Mouse (Mus musculus) CH12.LX (cell line): ENCODE measurements around the gene Ermp1. TPM values are rescaled to one million over a fixed set of nuclear protein-coding genes. Genes with fewer than 3 reads are reported as not detected.

Experiments
- DNase-seq: peaks from one replicate; pipeline ENCODE4 v3.0.0-alpha.2; 2013; ENCODE audit errors: extremely low read depth
- H3K27ac ChIP-seq: 2 replicates; pipeline ENCODE4 v1.5.1; 2012; ENCODE audit warnings: low read depth, mild to moderate bottlenecking, control low read depth, moderate library complexity; ENCODE audit not compliant: insufficient read depth
- H3K27me3 ChIP-seq: replicated peaks from 2 replicates; pipeline ENCODE3; 2012; ENCODE audit warnings: inconsistent platforms
- H3K36me3 ChIP-seq, 2 experiments: replicated peaks in 1 of 2; 2 replicates each; pipeline versions ENCODE3 to v1.6.1; 2012; ENCODE audit warnings: inconsistent platforms in 1 of 2, low read length in 1 of 2, mild to moderate bottlenecking in 1 of 2, mixed read lengths in 1 of 2, moderate library complexity in 1 of 2; ENCODE audit not compliant: control insufficient read depth in 1 of 2, insufficient read depth in 1 of 2
- H3K4me1 ChIP-seq, 2 experiments: 2 replicates each; pipeline ENCODE4 v1.6.1; 2012; ENCODE audit warnings: inconsistent platforms in 1 of 2, moderate library complexity in 1 of 2; ENCODE audit not compliant: insufficient read depth in 2 of 2, control insufficient read depth in 1 of 2
- H3K4me2 ChIP-seq: 2 replicates; pipeline ENCODE4 v1.6.1; 2012; ENCODE audit warnings: low read depth, mild to moderate bottlenecking, control low read depth; ENCODE audit not compliant: poor library complexity, insufficient read depth, severe bottlenecking
- H3K4me3 ChIP-seq, 3 experiments: fragments of 150-350 bp in 1 of 3; sonication (generic) in 1 of 3; replicated peaks in 1 of 3; 2 replicates each; pipeline versions ENCODE3 to v1.5.1; 2011 to 2012; ENCODE audit warnings: low read depth in 2 of 3, low read length in 2 of 3, mild to moderate bottlenecking in 2 of 3, moderate library complexity in 2 of 3, control low read depth in 1 of 3, improper control_type of control experiment in 1 of 3, inconsistent platforms in 1 of 3, mixed read lengths in 1 of 3; ENCODE audit not compliant: poor library complexity in 1 of 3
- H3K79me2 ChIP-seq: replicated peaks from 2 replicates; pipeline ENCODE4 v1.6.1; 2012; ENCODE audit warnings: mild to moderate bottlenecking, moderate library complexity; ENCODE audit not compliant: control insufficient read depth, poor library complexity, insufficient read depth, severe bottlenecking; ENCODE audit errors: extremely low read depth
- H3K9ac ChIP-seq: 2 replicates; pipeline ENCODE4 v1.6.1; 2012; ENCODE audit warnings: low read depth, mild to moderate bottlenecking, control low read depth, moderate library complexity; ENCODE audit not compliant: insufficient read depth
- H3K9me3 ChIP-seq: replicated peaks from 2 replicates; pipeline ENCODE3; 2012; ENCODE audit warnings: low read length, inconsistent platforms, mixed read lengths
- CHD2 ChIP-seq: IDR thresholded peaks from 2 replicates; pipeline ENCODE4 v1.6.1; 2011; ENCODE audit warnings: low read length, improper control_type of control experiment
- HCFC1 ChIP-seq: IDR thresholded peaks from 2 replicates; pipeline ENCODE4 v1.6.1; 2012; ENCODE audit warnings: low read depth, mild to moderate bottlenecking, inconsistent platforms, low read length, improper control_type of control experiment
- IRF4 ChIP-seq: IDR thresholded peaks from 2 replicates; pipeline ENCODE4 v1.6.1; 2014; ENCODE audit warnings: low read depth, mild to moderate bottlenecking, inconsistent platforms, low read length, improper control_type of control experiment
- JUN ChIP-seq: IDR thresholded peaks from 2 replicates; pipeline ENCODE4 v1.6.1; 2011; ENCODE audit warnings: low read depth, mild to moderate bottlenecking, low read length, improper control_type of control experiment, moderate library complexity; ENCODE audit not compliant: insufficient read depth
- JUND ChIP-seq: conservative IDR thresholded peaks from 2 replicates; pipeline ENCODE4 v1.6.1; 2011; ENCODE audit warnings: low read depth, low read length, improper control_type of control experiment
- KAT2A ChIP-seq: IDR thresholded peaks from 2 replicates; pipeline ENCODE4 v1.6.1; 2012; ENCODE audit warnings: low read length, improper control_type of control experiment, inconsistent platforms; ENCODE audit not compliant: insufficient replicate concordance
- MAX ChIP-seq: IDR thresholded peaks from 2 replicates; pipeline ENCODE4 v1.6.1; 2011; ENCODE audit warnings: low read length, improper control_type of control experiment
- MYC ChIP-seq: IDR thresholded peaks from 2 replicates; pipeline ENCODE4 v1.6.1; 2011; ENCODE audit warnings: low read depth, mild to moderate bottlenecking, improper control_type of control experiment, low read length
- NELFE ChIP-seq: IDR thresholded peaks from 2 replicates; pipeline ENCODE4 v1.6.1; 2011; ENCODE audit warnings: low read depth, low read length, improper control_type of control experiment
- NRF1 ChIP-seq: IDR thresholded peaks from 2 replicates; pipeline ENCODE4 v1.6.1; 2014; ENCODE audit warnings: low read depth, mild to moderate bottlenecking, inconsistent platforms, low read length, improper control_type of control experiment, moderate library complexity
- POLR2A ChIP-seq: IDR thresholded peaks from 2 replicates; pipeline ENCODE4 v1.6.1; 2011; ENCODE audit warnings: low read depth, mild to moderate bottlenecking, improper control_type of control experiment, low read length
- RAD21 ChIP-seq: IDR thresholded peaks from 2 replicates; pipeline ENCODE4 v1.6.1; 2011; ENCODE audit warnings: low read depth, mild to moderate bottlenecking, low read length, improper control_type of control experiment, moderate library complexity
- SIN3A ChIP-seq: IDR thresholded peaks from 2 replicates; pipeline ENCODE4 v1.6.1; 2012; ENCODE audit warnings: low read length, improper control_type of control experiment, inconsistent platforms
- TBP ChIP-seq: conservative IDR thresholded peaks from 2 replicates; pipeline ENCODE4 v1.6.1; 2011; ENCODE audit warnings: low read depth, low read length, improper control_type of control experiment
- TCF12 ChIP-seq: IDR thresholded peaks from 2 replicates; pipeline ENCODE4 v1.6.1; 2014; ENCODE audit warnings: low read depth, mild to moderate bottlenecking, inconsistent platforms, low read length, improper control_type of control experiment
- USF1 ChIP-seq: IDR thresholded peaks from 2 replicates; pipeline ENCODE4 v1.6.1; 2014; ENCODE audit warnings: low read depth, mild to moderate bottlenecking, inconsistent platforms, low read length, improper control_type of control experiment
- ZKSCAN1 ChIP-seq: IDR thresholded peaks from 2 replicates; pipeline ENCODE4 v1.6.1; 2012; ENCODE audit warnings: low read depth, inconsistent platforms, low read length, improper control_type of control experiment, borderline replicate concordance
- ZMIZ1 ChIP-seq: IDR thresholded peaks from 2 replicates; pipeline ENCODE4 v1.6.1; 2012; ENCODE audit warnings: low read depth, mild to moderate bottlenecking, inconsistent platforms, low read length, improper control_type of control experiment
- dilution Hi-C: fragments of 300-500 bp; cut with MboI; formaldehyde crosslinking; loops from 2 replicates; pipeline ENCODE4 v1.14.3; 2020; ENCODE audit warnings: low sequenced_read_pairs; ENCODE audit not compliant: extremely low pct_unique_long_range_greater_than_20kb, extremely low pct_ligation_motif_present
- in situ Hi-C: fragments of 300-500 bp; cut with MboI; formaldehyde crosslinking; loops from 3 replicates; pipeline ENCODE4 v1.14.3; 2019; ENCODE audit warnings: low sequenced_read_pairs, low pct_ligation_motif_present, low pct_unique_long_range_greater_than_20kb, mixed read lengths
- polyA plus RNA-seq: library from polyadenylated mRNA; unstranded; fragments of >175 nt; gene quantifications from 2 replicates; pipeline ENCODE4 v1.2.1, GENCODE M21; 2012; ENCODE audit warnings: low read depth; ENCODE audit not compliant: insufficient read length
- total RNA-seq, 2 experiments: library from RNA; depleted of rRNA; stranded (reverse); fragments of 300-350 nt in 1 of 2; fragments of >200 nt in 1 of 2; gene quantifications; 2 replicates each; pipeline ENCODE4 v1.2.3; 2012 to 2014

Gene Ermp1
- total and polyA plus RNA-seq, 3 experiments, result 22.7 to 32.9 (median 27.6) TPM

DNA sequence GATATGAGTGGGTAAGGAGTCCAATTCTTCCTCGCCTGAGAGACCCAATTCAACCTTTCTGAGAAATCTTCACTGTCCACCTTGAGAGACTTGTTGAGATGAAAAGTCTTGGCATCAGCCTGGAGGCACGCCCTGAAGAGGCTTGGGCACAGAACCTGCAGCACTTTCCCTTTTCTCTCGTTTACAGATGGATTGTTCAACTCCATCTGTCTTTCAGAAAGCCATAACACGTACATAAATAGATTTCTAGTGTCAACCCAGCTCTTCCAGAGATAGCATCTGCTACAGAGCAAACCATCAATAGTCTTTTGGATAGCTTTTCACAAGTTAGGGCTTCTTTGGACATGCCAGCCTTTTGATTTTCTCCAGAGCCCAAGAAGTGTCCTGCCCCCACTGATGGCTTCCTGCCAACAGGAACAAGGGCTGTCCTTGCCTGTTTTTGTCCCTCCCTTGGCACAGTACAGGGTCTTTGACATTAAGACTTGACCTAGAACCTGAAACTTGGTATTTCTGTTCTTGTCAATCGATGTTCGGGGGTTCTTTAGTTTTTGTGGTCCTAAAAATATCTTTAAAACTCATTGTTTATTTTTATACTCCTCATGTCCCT, 13.9 kb upstream of the Ermp1 start:
- dilution Hi-C loops, result no loop called here

DNA sequence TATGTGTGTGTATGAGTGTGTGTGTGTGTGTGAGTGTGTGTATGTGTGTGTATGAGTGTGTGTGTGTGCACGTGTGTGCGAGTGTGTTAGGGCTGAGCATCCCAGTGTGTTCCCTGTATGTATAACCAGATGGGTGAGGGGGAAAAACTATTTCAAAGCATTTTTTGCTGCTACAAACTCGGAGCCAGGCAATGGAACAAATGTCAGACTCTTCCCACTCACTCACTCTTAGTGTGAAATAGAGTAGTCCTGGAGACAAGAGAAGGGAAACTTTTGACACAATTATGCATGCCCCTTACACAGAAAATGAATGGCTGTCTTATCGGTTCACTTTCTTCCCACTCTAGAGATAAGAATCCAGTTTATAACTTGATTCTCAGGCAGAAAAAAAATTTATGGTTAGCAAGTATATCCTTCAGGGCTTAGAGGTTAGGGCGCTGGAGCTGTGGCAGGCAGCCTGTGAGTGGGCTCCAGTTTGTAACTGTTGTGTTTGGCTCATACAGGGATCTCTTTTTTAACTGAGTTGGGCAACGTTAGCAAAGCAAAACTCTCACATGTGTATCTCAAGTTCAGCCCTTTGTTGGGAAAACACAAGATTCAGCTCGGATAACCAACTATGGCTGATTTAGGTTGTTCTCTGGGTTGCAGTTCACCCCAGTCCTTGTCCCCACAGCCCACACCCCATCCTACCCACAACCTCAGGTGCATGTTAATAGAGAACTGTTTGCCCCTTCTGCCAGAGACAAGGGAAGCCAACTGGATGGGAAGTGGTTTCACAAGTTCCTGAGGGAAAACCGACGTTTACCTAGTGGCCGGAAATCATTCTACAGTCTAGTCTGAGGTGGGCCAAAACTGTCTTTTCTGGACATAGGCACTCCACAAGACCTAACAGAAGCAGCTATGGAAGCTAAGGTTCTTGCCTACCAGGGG, 12.9 kb upstream of the Ermp1 start:
- Histone ChIP-seq H3K9me3 (no peaks in the 10 kb centered on the region), H3K9ac (no peak overlapping the region), H3K4me1 (no peaks in the 10 kb centered on the region), H3K4me3 (no peak overlapping the region), H3K4me2 (no peak overlapping the region), H3K36me3 (no peaks in the 10 kb centered on the region), H3K79me2 (no peaks in the 10 kb centered on the region), H3K27ac (no peak overlapping the region), H3K27me3 (no peaks in the 10 kb centered on the region)
- DNase-seq, result no peak
- dilution Hi-C loops (no loop called here), in situ Hi-C loops (no loop called here)
- TF ChIP-seq HCFC1 (no peak), MYC (no peak), KAT2A (no peak)

More for the DNA sequence above, 13.9 kb upstream of the Ermp1 start:
- no peak for DNase-seq
- Histone ChIP-seq H3K9me3 (no peaks in the 10 kb centered on the region), H3K4me1 (no peaks in the 10 kb centered on the region), H3K79me2 (no peaks in the 10 kb centered on the region), H3K36me3 (no peaks in the 10 kb centered on the region), H3K9ac (no peak overlapping the region), H3K4me2 (no peak overlapping the region), H3K4me3 (no peak overlapping the region), H3K27me3 (no peaks in the 10 kb centered on the region), H3K27ac (no peak overlapping the region)
- in situ Hi-C loops, result no loop called here
- TF ChIP-seq ZMIZ1 (no peak), MAX (no peak), POLR2A (no peak), NRF1 (no peak)

DNA sequence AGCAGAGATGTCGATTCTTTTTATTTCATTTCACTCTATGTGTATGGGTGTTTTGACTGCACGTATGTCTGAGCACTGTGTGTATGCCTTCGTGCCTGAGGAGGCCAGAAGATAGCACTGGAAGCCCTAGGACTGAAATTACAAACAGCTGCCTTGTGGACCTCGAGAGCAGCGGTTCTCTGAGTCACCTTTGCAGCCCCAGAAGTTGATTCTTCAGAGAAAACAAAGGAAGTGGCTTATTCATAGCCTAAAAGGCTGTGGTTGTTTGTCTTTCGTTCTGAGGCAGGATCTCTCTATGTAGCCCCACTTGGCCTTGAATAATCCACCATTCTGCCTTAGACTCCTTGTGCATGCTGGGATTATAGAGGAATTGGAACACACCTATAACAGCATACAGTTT, 11.5 kb upstream of the Ermp1 start:
- Histone ChIP-seq H3K4me1 (no peaks in the 10 kb centered on the region), H3K79me2 (no peaks in the 10 kb centered on the region), H3K27ac (no peak overlapping the region), H3K4me3 (no peak overlapping the region), H3K27me3 (no peaks in the 10 kb centered on the region), H3K4me2 (no peak overlapping the region), H3K36me3 (no peaks in the 10 kb centered on the region), H3K9me3 (no peaks in the 10 kb centered on the region), H3K9ac (no peak overlapping the region)
- dilution Hi-C loops (no loop called here), in situ Hi-C loops (no loop called here)
- no peak for DNase-seq
- TF ChIP-seq RAD21 (no peak), USF1 (no peak), MAX (no peak), NELFE (no peak), JUN (peak; percentile 2; the same call in 1 of the 2 replicates), IRF4 (peak; percentile 41; the same call in 1 of the 2 replicates), TCF12 (no peak), ZKSCAN1 (no peak), JUND (no peak), CHD2 (no peak), SIN3A (no peak), NRF1 (no peak), TBP (no peak)
